Mouse (Mus musculus) heart, embryonic 16.5 days (tissue): ENCODE measurements at regions not wholly inside any gene's neighbourhood (a gene's known extent, or its start where the extent isn't known, plus 50 kb on each side); places are given as distances from the start of the nearest gene placed in this dataset.

Experiments used
- ATAC-seq: fragments of 200-750 bp; cut with Nextera tagmentation; replicated peaks from 2 replicates; pipeline ENCODE4 v1.8.0; 2017; ENCODE audit warnings: moderate number of reproducible peaks; ENCODE audit not compliant: insufficient read depth, low FRiP score; ENCODE audit errors: extremely low read depth
- H3K27ac ChIP-seq: fragments of 300-500 bp; sonication (generic); 2 replicates; pipeline ENCODE4 v1.5.1; 2014; ENCODE audit warnings: mild to moderate bottlenecking, low read length, control low read depth, moderate library complexity
- H3K27me3 ChIP-seq: fragments of 300-500 bp; sonication (generic); 2 replicates; pipeline ENCODE4 v1.6.1; 2014; ENCODE audit warnings: low read length, mixed read lengths; ENCODE audit not compliant: control insufficient read depth, insufficient read depth
- H3K36me3 ChIP-seq: fragments of 300-500 bp; sonication (generic); 2 replicates; pipeline ENCODE4 v1.6.1; 2014; ENCODE audit not compliant: control insufficient read depth, insufficient read depth
- H3K4me1 ChIP-seq: fragments of 300-500 bp; sonication (generic); 2 replicates; pipeline ENCODE4 v1.6.1; 2014; ENCODE audit warnings: low read length, mixed read lengths; ENCODE audit not compliant: control insufficient read depth, insufficient read depth
- H3K4me2 ChIP-seq: fragments of 300-500 bp; sonication (generic); 2 replicates; pipeline ENCODE4 v1.6.1; 2014; ENCODE audit warnings: low read depth, mild to moderate bottlenecking, control low read depth, low read length
- H3K4me3 ChIP-seq: fragments of 300-500 bp; sonication (generic); 2 replicates; pipeline ENCODE4 v1.5.1; 2014; ENCODE audit warnings: mild to moderate bottlenecking, control low read depth, low read length
- H3K9ac ChIP-seq: fragments of 300-500 bp; sonication (generic); 2 replicates; pipeline ENCODE4 v1.6.1; 2014; ENCODE audit warnings: low read length, control low read depth
- H3K9me3 ChIP-seq: fragments of 300-500 bp; sonication (generic); replicated peaks from 2 replicates; pipeline ENCODE4 v1.6.1; 2016; ENCODE audit warnings: low read length; ENCODE audit not compliant: control insufficient read depth
- WGBS: fragments of 180-500 bp; shearing (Covaris S2); extraction: QIAGEN DNeasy Blood & Tissue Kit; methylation state at CpG from one replicate; pipeline ENCODE4 v1.1.7; 2014; 5-methylcytosine and 5-hydroxymethylcytosine counted together

DNA sequence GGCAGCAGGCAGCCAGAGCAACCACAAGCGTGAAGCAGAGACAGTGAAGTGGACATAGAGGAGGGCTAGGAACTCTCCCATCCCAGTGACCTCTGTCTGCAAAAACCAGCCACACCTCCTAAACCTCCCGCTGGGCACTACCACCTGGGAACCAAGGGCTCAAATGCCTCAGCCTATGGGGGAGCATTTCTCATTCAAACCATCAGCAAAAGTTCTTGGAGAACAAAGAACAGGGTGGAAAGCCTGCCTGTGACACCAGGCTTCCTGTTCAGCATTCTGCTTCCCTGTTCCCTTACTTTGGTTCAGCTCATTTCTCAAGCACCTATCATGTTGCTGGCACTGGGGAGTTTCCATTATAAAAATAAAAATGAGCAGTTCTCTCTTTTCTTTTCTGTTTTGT, 74.4 kb upstream of the Rnaseh2b start:
- Histone ChIP-seq H3K4me1 (no peaks in the 10 kb centered on the region), H3K4me3 (no peak overlapping the region), H3K9me3 (no peaks in the 10 kb centered on the region), H3K27me3 (no peaks in the 10 kb centered on the region), H3K36me3 (no peaks in the 10 kb centered on the region), H3K27ac (no peak overlapping the region), H3K4me2 (no peak overlapping the region), H3K9ac (no peak overlapping the region)
- no peak for ATAC-seq
- 60% methylated on average over 2 of the region's 2 CpGs for WGBS

DNA sequence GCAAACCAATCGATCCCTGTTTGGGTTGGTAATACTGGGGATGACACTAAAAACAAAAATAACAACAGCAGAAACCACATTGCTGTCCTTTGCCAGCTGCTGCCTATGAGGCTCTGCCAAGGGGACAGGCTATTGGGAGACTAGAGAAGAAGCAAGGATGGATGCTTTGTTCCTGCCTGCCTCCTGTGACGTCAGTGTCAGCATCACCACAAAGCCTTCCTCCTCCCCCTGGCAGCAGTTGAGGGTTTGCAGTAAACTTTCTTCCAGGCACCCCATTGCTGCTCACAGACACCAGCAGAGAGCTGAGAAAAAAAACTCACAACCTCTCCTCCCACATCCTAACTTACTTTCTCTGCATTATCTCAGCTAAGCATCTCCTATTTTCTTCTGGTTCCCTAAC, 73.7 kb upstream of the Rnaseh2b start:
- Histone ChIP-seq H3K4me1 (no peaks in the 10 kb centered on the region), H3K4me3 (no peak overlapping the region), H3K27ac (no peak overlapping the region), H3K4me2 (no peak overlapping the region), H3K36me3 (no peaks in the 10 kb centered on the region), H3K9ac (no peak overlapping the region), H3K27me3 (no peaks in the 10 kb centered on the region), H3K9me3 (no peaks in the 10 kb centered on the region)
- 48% methylated on average over 2 of the region's 2 CpGs for WGBS
- no peak for ATAC-seq

DNA sequence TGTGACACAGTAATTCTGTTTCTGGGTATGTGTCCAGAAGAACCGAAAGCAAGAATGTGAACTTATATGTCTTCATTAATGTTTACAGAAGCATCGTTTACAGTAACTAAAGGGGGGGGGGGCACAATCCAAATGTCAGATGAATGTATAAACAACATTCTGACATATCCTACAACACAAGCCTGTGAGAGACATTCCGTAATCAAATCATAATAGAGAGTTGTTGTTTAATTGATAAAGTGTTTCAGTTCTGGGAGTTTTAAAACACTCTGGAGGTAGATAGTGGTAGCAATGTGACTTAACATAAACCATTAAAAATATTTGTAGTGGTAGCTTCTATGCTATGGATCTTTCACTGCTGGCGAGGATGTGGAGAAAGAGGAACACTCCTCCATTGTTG, 71.6 kb upstream of the Rnaseh2b start:
- no peaks in the 10 kb centered on the region for H3K9me3 ChIP-seq
- H3K36me3 ChIP-seq = no peaks in the 10 kb centered on the region
- H3K4me2 ChIP-seq = no peak overlapping the region
- no peaks in the 10 kb centered on the region for H3K4me1 ChIP-seq
- no peak overlapping the region for H3K27ac ChIP-seq
- no peak for ATAC-seq
- H3K27me3 ChIP-seq = no peaks in the 10 kb centered on the region
- 85% methylated on average over 4 of the region's 4 CpGs for WGBS
- H3K9ac ChIP-seq = no peak overlapping the region
- no peak overlapping the region for H3K4me3 ChIP-seq
